Mouse (Mus musculus): ENCODE measurements around the gene Col4a2.

DNA sequence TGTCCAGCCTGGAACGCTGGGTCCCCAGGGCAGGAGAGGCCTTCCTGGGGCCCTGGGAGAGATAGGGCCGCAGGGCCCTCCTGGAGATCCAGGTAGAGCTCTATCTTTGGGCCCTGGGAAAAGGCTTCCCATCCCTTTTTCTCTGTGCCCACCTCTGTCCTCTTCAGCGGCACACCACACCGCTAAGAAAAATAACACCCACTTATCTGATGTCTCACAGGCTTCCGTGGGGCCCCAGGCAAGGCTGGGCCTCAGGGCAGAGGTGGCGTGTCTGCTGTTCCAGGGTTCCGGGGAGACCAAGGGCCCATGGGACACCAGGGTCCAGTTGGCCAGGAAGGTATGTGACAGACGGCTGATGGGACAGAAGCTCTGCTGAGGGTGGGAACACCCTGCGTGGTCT, 131.0 kb downstream of the Col4a2 start:
- TF ChIP-seq CTCF (IDR thresholded peaks at IDR 0.05; ENCODE audit: control insufficient read depth, insufficient read depth, insufficient replicate concordance, low read depth, low read length) (no peak), POLR2A (IDR thresholded peaks at IDR 0.05; ENCODE audit: control insufficient read depth, low read depth, low read length) (no peak)
